Mouse (Mus musculus): Measurements from ENCODE around the gene Ryr3.

DNA sequence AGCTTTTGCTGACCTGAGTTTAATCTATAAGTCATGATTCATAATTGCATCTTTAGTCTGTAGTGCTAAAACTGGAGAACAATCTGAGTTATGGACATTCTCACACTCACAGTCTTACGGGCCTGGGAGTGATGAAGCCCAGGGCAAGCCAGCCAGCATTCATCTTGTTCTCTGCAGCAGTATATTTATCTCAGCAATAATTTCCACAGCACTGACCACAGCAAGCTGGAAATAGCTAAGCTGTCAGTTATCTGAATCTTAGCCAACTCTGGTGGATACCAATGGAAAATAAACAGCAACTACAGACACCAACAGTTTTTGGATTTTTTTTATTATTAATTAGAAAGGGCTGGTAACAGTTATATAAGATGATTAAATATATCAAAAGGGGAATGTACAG, 335.5 kb downstream of the Ryr3 start:
- TF ChIP-seq CTCF (IDR thresholded peaks at IDR 0.05; ENCODE audit: low read depth, low read length) (no peak), GATA1 (IDR thresholded peaks at IDR 0.05; ENCODE audit: borderline replicate concordance, low read length) (no peak), POLR2AphosphoS5 (IDR thresholded peaks at IDR 0.05; ENCODE audit: insufficient replicate concordance, low read depth, low read length) (no peak)

Data from G1E (cell line).